Mouse (Mus musculus): ENCODE measurements at regions not wholly inside any gene's neighbourhood (a gene's known extent, or its start where the extent isn't known, plus 50 kb on each side); places are given as distances from the start of the nearest gene placed in this dataset.

DNA sequence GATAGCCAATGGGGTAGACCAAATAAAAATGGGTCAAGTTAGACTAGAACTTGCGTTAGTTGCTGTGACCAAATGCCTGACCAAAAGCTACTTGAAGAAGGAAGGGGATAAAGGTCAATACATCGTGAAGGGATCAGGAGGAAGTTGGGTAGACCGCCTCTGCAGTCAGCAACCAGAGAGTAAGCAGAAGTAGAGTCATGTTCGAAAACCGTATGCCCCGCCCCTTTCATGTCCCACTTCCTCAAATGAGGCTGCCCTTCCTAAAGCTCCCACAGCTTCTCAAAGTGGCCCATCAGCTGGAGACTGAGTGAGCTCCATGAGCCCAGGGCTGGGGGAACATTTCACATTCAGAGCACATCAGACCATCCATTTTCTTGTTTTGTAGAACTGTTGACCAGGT lies 301.2 kb upstream of the Ppp2r3a start:
- peak in 1 of 2 experiments; percentile 4 for DNase-seq (ENCODE audit: low spot score in 2 of 2)

DNA sequence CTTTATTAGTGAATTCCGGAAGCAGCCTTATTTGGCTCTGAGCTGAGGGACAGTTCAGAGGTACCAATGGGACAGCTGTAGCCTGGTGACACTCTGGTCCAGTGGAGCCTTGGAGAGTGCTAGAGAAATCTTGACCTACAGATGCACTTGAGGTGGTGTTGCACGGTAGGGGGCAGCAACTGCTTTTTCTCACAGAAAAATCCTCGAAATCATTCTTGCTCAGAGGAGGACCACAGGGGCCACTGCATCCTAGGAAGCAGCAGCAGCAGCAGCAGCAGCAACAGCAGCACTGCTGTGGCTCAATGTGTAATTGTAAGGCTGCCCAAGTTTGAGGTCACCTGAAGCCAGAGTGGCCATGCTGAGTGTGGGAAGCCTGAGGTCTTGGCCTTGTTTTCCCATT lies 299.7 kb upstream of the Ppp2r3a start:
- DNase-seq (ENCODE audit: low spot score in 2 of 2), result no peak

DNA sequence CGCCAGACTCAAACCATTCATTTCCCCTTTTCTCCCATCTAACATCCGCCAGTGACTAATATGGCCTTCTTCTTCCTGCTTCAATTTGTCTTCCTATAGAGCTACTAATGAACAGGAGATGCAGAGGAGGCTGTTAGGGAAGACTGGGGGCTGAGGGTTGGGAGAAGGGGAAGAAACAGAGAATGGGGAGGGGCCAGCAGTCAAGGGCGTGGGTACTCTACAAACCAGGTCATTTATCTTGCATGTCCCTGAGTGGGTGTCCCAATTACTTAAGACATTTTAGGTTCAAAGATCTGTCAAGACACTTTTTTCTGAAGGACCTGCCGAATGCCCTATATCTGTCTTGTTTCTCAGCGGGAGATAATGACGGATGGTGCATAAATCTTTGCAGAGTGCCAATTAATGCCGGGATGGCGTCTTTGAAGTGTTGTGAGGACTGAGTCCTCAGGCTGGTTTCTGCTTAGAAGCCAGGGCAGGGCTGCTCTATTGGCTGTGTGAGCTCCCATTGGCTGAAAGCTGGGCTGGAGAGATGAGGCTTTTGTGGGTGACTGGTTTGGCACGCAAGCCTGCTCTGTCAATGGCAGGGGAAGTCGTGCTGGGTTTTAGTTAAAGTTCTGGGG lies 294.7 kb upstream of the Ppp2r3a start:
- DNase-seq (ENCODE audit: low spot score in 2 of 2), result no peak

DNA sequence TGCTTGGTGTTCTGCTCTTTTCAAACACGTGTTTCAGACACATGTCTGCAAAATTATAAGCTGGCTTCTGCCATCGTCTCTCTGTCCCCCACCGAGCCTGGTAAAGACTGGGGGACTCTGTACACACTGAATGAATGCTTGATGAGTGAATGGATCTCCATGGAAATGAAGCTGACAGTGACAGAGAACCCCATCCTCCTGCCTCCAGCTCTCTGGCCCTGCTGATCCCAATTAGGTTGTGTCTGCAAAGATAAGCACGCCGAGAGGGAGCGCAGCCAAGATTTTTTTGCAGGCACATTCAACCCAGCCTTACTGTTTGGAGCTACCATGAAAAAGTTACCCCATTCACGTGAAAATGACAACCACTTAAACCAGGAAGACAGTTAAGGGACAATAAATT lies 266.5 kb upstream of the Ppp2r3a start:
- DNase-seq (ENCODE audit: low spot score in 2 of 2), result no peak

DNA sequence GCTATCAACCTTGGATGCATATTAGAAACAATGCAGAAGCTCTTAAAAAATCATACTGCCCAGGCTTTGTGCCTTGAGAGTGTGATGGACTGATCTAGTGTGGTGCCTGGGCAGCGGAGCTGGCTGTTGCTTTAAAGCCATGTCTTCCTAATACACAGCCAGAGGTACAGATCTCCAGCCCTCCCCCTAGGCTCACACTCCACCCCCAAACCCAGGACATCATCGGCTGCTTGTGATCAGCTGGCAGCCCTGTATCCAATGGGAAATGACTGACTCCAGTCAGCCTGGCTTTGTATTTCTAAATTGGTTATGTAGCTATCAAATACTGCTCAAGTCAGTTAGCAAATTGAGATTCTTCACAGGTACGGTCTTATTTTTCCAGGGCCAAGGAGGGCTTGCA lies 259.2 kb upstream of the Ppp2r3a start:
- no peak for DNase-seq (ENCODE audit: low spot score in 2 of 2)

DNA sequence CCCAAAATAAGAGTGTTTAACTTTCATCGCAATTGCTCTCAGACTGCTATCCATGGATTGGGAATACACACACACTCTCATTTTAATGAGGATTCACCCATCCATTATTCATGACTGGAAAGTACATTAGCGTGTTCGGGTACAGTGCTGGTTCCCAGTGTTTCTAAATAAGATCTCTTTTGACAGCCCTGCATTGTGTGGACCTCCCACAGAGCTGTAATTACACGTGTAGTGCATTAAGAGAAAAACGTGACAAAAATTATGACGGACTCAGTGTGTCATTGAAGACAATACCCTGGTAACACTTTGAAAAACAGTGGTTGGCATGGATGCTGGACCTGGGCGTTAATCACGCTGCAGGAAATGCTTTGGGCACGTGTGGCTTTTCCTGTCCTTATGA lies 257.6 kb upstream of the Ppp2r3a start:
- no peak for DNase-seq (ENCODE audit: low spot score in 2 of 2)

DNA sequence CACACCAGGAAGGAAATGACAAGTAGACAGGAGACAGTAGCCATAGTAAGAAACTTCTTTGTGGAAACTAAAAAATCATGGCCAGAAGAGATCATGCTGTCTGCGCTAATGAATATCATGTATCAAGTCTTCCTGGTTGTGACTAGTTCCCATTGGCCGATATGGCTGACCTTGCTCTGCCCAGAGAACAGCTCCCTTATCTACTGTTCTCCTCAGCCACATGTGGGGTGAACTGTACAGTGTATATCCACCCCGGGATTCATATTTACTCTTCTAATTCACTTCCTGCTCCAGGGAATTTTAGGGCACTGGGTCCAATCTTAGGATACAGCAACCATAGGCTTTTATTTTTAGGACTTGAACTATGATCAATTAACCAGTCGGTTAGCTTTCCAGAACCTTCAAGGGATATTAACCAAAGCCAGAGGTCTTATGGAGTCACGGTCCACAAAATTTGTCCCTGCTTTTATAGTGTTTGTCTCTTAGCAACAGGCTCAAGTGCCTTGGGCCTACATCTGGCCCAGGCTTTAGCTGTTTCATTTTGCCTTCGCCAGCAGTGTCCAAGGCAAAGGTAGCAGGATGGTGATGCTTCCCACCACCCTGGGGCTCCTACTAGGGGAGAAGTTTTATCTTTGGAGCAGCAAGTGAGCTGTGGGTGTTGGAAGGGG lies 255.6 kb upstream of the Ppp2r3a start:
- DNase-seq (ENCODE audit: low spot score in 2 of 2), result no peak

DNA sequence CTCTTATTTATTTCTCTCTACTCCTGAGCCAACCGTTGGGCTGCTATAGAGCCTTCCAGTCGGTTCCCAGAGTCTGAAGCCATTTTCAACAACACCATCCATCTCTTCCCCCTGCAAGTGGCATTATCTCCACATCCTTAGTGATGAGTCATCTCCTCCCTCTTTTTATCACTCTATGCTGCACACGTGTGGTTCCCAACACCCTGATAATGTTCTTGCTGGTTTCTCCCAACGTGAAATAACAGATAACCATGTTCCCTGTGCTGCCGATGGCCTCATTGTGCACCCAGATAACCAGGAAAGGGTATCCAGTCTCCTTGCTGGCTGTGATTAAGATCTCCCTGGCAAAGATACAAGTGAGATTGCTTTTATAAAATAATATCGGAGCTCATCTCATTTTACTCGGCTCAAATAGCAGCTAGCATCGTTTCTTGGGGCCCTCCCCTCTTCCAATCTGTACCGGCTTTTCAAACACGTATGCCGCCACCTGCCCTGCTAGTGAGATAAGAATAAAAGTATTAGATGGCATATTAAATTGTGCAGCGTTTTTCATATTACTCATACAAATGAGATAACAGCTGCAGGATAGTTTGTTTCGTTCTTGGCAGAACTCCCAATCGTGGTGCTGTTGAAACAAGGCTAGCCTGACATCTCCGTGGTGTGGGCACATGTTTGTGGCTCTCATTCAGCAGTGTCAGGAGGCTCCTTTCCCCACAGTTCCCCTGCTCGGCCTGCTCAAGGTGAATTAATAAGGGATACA lies 250.3 kb upstream of the Ppp2r3a start:
- DNase-seq (ENCODE audit: low spot score in 2 of 2), result no peak

DNA sequence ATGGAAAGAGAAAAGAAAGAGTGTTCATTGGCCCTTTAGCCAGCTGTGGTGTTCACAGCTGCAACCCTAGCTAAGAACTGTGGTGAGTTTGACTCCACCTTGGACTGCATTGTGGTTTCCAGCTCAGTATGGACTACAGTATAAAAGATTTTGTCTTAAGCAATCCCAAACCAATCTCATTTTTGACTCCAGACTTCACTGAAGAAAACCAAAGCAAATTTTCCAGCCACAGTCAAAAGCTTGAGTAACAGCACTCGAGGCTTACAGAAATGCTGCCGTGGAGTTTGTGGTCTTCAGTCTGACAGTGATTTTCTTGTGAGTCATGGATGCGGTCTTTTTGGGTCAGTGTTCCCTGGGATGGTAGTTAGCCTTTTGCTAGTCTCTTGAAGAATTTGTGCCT lies 249.4 kb upstream of the Ppp2r3a start:
- no peak for DNase-seq (ENCODE audit: low spot score in 2 of 2)

DNA sequence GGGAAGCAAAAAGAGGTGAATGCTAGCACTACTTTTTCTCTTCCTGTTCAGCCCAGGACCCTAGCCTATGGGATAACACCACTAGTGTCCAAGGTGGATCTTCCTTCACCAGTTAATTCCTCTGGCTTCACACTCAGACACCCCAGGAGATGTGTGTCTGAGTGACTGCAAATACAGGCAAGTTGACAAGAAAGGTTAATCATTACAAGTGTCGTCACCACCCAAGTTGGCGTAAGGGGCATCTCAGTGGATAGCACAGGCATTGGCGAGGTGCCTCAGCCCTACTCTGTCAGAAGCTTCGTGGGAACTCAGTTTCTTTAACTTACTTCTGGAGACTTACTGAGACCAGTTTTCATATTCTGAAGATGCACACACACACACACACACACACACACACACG lies 247.1 kb upstream of the Ppp2r3a start:
- no peak for DNase-seq (ENCODE audit: low spot score in 2 of 2)

DNA sequence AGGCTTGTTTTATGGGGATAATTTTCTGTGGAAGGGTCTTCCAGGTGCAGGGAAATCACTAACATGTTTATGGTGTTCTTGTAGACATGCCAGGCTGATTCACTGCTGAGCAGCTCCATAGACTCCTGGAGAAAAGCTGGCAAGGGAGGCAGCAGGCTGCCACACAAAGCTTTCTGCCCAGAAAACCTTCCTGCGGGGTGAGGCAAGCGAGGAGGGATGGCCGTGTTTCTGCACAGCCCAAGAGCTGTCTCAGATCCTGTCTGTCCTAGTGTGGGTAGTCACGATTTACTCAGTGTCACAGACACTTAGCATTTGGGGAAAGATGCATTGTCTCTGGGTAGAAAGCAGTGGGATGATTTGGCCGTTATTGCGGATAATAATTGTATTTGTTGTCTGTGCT lies 244.2 kb upstream of the Ppp2r3a start:
- no peak for DNase-seq (ENCODE audit: low spot score in 2 of 2)

DNA sequence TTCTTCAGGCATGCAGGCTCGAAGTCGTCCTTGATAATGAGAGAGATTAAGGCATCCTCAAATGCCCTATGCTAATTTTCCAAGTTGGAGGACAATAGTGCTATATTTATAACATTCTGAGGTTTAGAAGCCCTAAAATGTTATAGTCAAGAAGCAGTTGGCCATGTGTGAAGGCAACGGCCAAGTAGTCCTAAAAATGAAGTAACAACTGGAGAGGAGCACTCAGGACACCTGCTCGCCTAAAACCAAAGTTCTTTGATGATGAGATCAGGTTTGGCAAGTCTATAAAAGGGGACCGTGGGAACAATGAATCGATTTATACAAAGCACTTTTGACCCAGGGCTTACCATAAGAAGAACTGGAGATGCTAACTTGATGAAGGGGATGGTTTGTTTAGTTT lies 237.4 kb upstream of the Ppp2r3a start:
- DNase-seq (ENCODE audit: low spot score in 2 of 2), result no peak

DNA sequence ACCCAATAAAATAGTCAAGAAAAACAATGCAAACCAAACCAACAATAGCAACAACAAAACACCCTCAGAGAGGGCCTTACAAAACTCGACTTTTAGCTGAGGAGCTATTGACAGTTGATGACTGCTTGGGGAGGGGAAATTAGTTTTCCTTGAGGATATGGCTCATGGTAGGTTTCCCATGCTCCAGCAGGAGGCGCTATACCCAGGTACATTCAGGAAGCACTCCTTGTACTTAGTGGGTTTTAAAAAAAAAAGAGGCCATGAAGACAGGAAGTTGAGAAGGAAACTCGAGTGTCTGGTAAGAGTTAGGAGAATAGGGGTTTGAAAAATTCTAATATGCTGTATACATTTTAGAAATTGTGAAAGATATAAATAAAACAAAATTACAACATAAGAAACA lies 224.6 kb upstream of the Ppp2r3a start:
- no peak for DNase-seq (ENCODE audit: low spot score in 2 of 2)

DNA sequence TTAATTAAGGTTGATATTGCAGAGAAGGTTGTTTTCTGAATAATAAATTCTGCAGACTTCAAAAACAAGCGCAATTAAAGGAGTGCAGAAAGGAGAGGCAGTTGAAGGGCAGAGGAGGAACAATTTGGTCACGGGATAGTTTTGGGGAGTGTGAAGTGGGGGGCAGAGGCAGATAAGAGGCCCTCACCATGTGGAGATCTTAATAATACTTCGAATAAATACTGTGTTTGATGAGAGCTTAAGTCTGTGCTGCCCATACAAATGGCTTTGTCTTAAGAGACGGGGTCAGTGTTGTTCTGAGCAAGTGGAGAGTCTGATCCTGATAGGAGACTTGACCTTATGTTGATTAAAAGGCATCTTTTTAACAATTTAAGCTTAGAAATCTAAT lies 221.5 kb upstream of the Ppp2r3a start:
- no peak for DNase-seq (ENCODE audit: low spot score in 2 of 2)

DNA sequence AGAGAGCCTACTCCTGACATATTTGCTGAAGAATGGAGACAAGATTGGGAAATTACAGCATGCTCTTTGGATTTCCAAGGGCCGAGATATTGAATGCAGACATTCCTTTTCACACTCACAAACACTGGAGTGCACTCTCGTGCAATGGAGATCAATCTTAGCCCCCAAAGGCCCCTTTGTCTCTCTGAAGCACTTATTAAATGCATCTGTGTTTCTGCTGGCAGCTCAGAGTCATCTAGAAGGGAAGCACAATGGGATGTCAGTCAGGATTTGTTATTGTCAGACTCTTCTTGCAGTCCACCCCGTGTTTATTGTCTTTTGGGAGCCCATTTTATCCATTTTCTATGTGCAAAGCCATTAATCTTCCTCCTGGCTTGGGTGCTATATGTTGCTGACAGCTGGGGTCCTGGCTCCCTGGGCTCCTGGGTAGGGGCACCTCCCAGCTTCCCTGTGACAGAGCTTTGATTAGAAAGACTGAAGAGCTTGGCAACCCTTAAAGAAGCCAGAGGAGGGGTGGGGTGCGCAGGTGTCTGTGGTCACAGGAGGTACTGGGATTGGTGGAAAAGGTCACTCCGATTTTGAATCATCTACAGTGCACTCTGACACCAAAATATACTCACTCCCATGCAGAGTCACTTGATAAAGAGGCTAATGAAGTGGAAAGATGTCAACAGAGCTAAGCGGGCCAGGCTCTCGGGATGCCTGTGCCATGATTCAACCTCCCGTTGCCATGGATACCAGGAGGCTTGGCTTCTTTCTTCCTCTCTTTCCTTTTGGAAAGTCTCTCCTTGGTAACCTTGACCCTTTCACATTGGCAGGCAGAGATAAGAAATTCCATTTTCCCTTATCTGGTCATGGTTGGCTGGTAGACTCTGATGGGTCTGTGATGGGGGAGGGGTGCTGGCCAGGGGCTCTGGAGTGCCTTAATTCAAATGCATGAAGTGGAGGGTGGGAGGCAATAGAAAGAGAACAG lies 220.8 kb upstream of the Ppp2r3a start:
- peak; percentile 3 to 14 for DNase-seq (ENCODE audit: low spot score in 2 of 2)

DNA sequence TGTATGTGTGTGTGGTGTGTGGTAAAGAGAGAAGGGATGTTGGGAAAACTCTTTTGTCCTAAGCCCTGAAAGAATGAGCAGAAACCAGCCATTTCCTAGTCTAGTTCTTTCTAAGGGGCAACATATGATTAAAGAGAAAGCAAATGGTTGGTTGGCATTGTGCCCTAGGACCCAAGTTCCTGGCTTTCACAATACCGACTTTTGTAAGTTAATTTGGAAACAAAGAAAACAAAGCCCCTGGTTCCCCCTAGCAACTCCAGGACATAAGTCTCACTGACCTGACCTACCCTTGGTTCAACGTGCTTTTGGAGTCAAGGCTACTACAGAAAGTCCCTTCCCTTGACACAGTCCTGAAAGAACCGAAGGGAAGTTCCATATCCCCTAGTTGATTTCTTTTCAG lies 220.1 kb upstream of the Ppp2r3a start:
- no peak for DNase-seq (ENCODE audit: low spot score in 2 of 2)

DNA sequence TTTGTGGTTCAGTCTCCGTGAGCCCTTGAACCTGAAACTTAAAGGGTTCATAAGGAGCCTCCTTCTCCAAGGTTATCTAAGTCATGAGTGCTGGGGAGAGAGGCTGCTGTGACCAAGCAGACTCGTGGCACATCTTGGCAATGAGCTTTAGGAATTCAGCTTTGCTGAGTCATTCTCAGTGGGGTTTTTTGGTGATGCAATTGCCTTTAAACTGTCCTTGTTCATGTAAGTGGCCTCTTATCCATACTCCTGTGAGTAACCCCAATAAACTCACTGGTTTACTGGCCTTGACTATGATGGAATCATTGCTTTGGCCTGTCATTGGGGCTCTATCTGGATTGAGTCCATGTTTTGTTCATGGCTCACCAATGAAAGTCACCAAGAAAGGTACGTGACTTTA lies 218.2 kb upstream of the Ppp2r3a start:
- DNase-seq (ENCODE audit: low spot score in 2 of 2), result no peak

DNA sequence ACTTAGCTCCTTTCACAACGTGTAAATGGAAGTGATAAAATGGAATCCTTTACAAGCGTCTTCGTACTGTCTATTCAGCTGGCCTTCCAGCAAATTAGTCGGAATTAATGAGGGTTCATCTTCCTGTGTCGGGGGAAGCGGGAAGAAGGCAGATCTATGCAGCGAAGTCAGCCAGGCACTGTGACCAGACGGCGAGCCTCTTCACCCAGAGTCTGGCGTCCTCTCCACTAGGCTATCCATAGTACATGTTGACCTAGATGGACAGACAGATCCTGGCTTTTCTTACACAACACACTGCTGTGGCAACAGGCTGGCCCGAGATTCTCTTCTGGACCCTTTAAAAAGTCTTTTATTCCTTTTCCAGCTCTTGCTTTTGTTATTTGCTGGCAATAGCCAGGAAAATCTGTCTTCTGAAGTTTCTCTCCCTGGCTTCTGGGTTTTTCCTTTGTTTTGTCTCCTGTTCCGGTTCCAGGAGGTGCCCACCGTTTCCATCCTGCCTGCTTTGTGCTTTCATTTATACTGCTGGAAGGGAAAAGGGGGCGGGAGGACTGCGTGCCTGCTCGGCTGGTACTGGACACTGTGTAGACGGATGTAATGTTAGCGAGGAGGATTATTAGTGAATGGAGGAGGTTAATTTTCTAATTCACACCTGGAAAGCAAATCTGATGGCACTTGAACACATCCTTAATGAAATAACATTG lies 213.3 kb upstream of the Ppp2r3a start:
- DNase-seq (ENCODE audit: low spot score in 2 of 2), result no peak

DNA sequence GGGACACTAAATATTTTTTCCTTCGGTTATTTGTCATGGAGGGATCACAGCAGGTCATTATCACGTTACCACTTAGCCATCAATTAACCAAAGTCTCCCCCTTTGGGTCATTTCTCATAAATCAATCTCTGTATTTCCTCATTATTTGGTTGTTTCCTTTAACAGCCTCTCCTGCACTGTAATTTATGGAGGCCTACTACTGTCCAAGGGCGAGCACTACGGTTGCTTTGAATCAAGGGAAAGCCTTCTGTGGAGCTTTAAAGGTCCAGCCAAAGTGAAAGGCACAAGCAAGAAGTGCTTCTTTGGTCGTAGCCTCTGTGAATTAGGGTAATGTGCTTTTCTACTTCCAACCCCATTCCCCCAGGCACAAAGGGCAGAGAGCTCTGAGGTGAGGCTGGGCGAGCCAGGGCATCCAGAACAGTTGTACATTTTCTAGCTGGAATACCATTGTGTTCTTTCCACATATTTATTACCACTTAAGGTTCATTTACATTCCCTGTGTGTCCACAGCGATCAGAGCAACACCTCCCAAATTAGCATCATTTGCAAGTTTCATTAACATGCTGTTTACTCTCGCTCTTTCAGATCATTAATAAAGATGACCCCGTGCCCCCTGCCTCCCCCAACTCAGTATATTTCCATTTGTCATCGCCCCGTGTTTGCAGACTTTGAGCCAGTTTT lies 207.5 kb upstream of the Ppp2r3a start:
- no peak for DNase-seq (ENCODE audit: low spot score in 2 of 2)

DNA sequence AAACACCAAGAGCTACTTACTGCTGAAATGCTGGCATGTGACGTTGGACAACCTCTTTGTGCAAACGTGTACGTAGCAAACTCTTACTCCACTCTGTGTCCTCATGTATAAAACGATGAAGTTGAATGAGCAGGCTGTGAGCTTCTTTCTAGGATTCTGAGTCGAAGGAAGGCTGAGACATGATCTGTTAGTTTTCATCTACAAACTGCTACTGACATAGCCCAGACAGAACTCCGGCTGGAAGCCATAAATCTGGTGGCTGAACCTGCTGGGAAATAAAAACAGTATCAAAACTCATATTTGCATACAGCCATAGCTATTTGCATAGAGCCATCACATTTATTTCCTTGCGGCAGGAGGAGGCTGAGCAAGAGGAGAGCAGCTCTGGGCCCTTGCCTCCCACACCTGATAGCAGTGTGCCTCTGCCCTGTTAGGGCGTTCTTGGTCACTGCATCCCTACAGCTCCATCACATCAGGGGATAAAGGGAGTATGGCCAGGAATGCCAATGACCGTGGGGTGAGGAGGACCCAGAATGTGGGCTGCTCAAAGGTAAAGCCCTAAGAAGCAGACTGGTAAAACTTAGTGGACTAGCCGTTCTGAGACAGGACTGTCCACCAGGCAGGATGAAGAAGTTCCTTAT lies 206.8 kb upstream of the Ppp2r3a start:
- no peak for DNase-seq (ENCODE audit: low spot score in 2 of 2)

Measured in heart, adult 9 months (tissue).